Comparison of ENCODE assay signal across 25 mouse cellular contexts in genomic region chr17:68010041-68010440, GRCm38 (mm10). TPM values are rescaled to one million over a fixed set of nuclear protein-coding genes. Genes with fewer than 3 reads are reported as not detected.
"Had no signal": no experiment of that assay in that cellular context is flagged by ENCODE, and none has a peak within 500 bp of the region (broad histone marks: within the 10 kb centered on the region; RNA-seq: fewer than 3 reads in every experiment).

No protein-coding gene starts in this region.

- DNase-seq: kidney, adult 18-20 months; kidney, adult 9 months; kidney, postnatal 14 days; kidney, postnatal 4 days; left cerebral cortex, postnatal 4 days; lung, adult 2 months; lung, postnatal 36 days; retina, postnatal 1 day; right cerebral cortex, postnatal 25 days; spleen, adult 18-20 months; thymus, adult 2 months; thymus, postnatal 14 days; thymus, postnatal 4 days had no signal

- H3K9ac ChIP-seq: limb, embryonic 12.5 days; limb, embryonic 15.5 days; liver, embryonic 15.5 days; midbrain, embryonic 12.5 days; midbrain, embryonic 15.5 days; neural tube, embryonic 13.5 days; stomach, embryonic 15.5 days had no signal

- H3K27ac ChIP-seq: limb, embryonic 12.5 days; limb, embryonic 15.5 days; liver, embryonic 15.5 days; midbrain, embryonic 12.5 days; midbrain, embryonic 15.5 days; neural tube, embryonic 13.5 days; stomach, embryonic 15.5 days had no signal

- H3K4me3 ChIP-seq: limb, embryonic 12.5 days; limb, embryonic 15.5 days; liver, embryonic 15.5 days; midbrain, embryonic 12.5 days; midbrain, embryonic 15.5 days; myocyte; neural tube, embryonic 13.5 days; stomach, embryonic 15.5 days had no signal

- H3K36me3 ChIP-seq: limb, embryonic 12.5 days; limb, embryonic 15.5 days; liver, embryonic 15.5 days; midbrain, embryonic 12.5 days; midbrain, embryonic 15.5 days; neural tube, embryonic 13.5 days; stomach, embryonic 15.5 days had no signal

- ATAC-seq: lung, postnatal 0 days; midbrain, embryonic 15.5 days had no signal

- H3K27me3 ChIP-seq: limb, embryonic 12.5 days; limb, embryonic 15.5 days; liver, embryonic 15.5 days; midbrain, embryonic 12.5 days; midbrain, embryonic 15.5 days; neural tube, embryonic 13.5 days; stomach, embryonic 15.5 days had no signal

- H3K4me1 ChIP-seq: liver, embryonic 15.5 days; midbrain, embryonic 12.5 days had no signal

- H3K9me3 ChIP-seq: limb, embryonic 15.5 days; liver, embryonic 15.5 days; midbrain, embryonic 12.5 days; midbrain, embryonic 15.5 days; stomach, embryonic 15.5 days had no signal

- H3K4me2 ChIP-seq: limb, embryonic 12.5 days; limb, embryonic 15.5 days; liver, embryonic 11.5 days; liver, embryonic 15.5 days; midbrain, embryonic 12.5 days; midbrain, embryonic 15.5 days; neural tube, embryonic 13.5 days; stomach, embryonic 15.5 days had no signal

RNA-seq across cellular contexts. Expression of gene Arhgap28, which starts 6.1 kb away (rescaled TPM):
- total RNA-seq: megakaryocyte-erythroid progenitor cell, adult 5-6 weeks; monocyte, adult 5-6 weeks had no signal
